Mouse (Mus musculus): Measurements from ENCODE around the gene Angptl3. TPM values are rescaled to one million over a fixed set of nuclear protein-coding genes. Genes with fewer than 3 reads are reported as not detected.

The Angptl3 gene
- polyA plus RNA-seq, 2 experiments: 42.7 to 84.9 TPM

DNA sequence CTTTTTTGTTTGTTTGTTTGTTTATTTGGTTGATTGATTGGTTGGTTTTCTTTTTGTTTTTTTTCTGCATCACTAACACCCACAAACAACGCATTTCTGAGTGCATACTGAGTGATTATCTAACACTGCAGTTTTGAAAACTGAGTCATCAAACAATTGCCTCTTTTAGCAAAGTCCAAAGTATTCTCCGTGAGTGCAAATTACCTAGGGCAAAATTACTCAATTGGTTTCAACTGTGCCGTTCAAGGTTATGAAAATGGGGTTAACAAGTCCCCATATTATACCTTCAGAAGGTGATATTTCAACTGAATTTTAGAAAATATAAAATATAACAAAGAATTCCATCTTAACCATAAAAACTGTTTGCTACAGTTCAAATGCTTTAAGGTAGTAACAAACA, 15.7 kb downstream of the Angptl3 start:
- Histone ChIP-seq H3K9me3 (ENCODE audit: control insufficient read depth, low read length) (no peaks in the 10 kb centered on the region), H3K4me1 (replicated peaks; ENCODE audit: control insufficient read depth in 2 of 2, insufficient read depth in 2 of 2, low read length in 1 of 2) (peaks cover 0 to 12% of the 10 kb centered on the region in 2 experiments; a peak in 2 of 4 replicates), H3K4me3 (ENCODE audit: insufficient read depth in 1 of 2, low read depth in 2 of 2, low read length in 2 of 2) (no peak overlapping the region), H3K36me3 (replicated peaks; ENCODE audit: control insufficient read depth, insufficient read depth, low read depth) (peaks cover 5% of the 10 kb centered on the region), H3K27me3 (ENCODE audit: control insufficient read depth, insufficient read depth, low read length) (no peaks in the 10 kb centered on the region), H3K4me2 (ENCODE audit: low read depth) (no peak overlapping the region), H3K27ac (no peak overlapping the region), H3K9ac (replicated peaks) (no peak overlapping the region)
- 68% methylated on average over 3 of the region's 3 CpGs for WGBS (ENCODE audit: insufficient replicate concordance)
- DNase-seq (ENCODE audit: low read depth in 3 of 3, low spot score in 3 of 3) (no peak), ATAC-seq (ENCODE audit: insufficient read depth) (no peak)
- TF ChIP-seq CTCF (IDR thresholded peaks at IDR 0.05; ENCODE audit: low read depth): no peak
- no peak for TF ChIP-seq EP300 (IDR thresholded peaks at IDR 0.05; ENCODE audit: low read depth)

DNA sequence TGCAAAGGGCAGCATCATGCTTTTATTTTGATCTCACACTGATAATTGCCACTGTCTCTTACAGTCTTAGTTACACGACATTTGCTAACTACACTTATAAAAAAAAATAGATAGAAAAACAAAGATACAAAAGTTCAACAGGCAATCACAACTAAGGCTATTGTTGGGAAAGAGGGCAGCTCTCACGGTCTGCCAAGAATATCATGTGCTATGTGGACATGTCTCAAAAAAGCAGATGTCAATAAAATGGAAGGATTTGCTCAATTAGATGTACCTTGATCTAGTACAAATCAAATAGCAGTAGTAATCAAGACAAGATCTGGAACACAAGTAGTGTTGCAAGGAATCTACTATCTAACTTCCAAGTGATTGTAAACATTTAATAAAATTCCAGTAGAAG, 17.8 kb downstream of the Angptl3 start:
- no peak overlapping the region for H3K27ac ChIP-seq
- TF ChIP-seq CTCF (IDR thresholded peaks at IDR 0.05; ENCODE audit: low read depth) (no peak), EP300 (IDR thresholded peaks at IDR 0.05; ENCODE audit: low read depth) (no peak)
- no peak overlapping the region for H3K4me2 ChIP-seq (ENCODE audit: low read depth)
- 70% methylated on average over 2 of the region's 2 CpGs for WGBS (ENCODE audit: insufficient replicate concordance)
- H3K9ac ChIP-seq (replicated peaks): no peak overlapping the region
- H3K4me1 ChIP-seq (replicated peaks; ENCODE audit: control insufficient read depth in 2 of 2, insufficient read depth in 2 of 2, low read length in 1 of 2): peaks cover 0 to 12% of the 10 kb centered on the region in 2 experiments; a peak in 2 of 4 replicates
- no peaks in the 10 kb centered on the region for H3K36me3 ChIP-seq (replicated peaks; ENCODE audit: control insufficient read depth, insufficient read depth, low read depth)
- no peak for ATAC-seq (ENCODE audit: insufficient read depth)
- no peaks in the 10 kb centered on the region for H3K9me3 ChIP-seq (ENCODE audit: control insufficient read depth, low read length)
- no peak for DNase-seq (ENCODE audit: low read depth in 3 of 3, low spot score in 3 of 3)
- no peak overlapping the region for H3K4me3 ChIP-seq (ENCODE audit: insufficient read depth in 1 of 2, low read depth in 2 of 2, low read length in 2 of 2)
- H3K27me3 ChIP-seq (ENCODE audit: control insufficient read depth, insufficient read depth, low read length): no peaks in the 10 kb centered on the region

DNA sequence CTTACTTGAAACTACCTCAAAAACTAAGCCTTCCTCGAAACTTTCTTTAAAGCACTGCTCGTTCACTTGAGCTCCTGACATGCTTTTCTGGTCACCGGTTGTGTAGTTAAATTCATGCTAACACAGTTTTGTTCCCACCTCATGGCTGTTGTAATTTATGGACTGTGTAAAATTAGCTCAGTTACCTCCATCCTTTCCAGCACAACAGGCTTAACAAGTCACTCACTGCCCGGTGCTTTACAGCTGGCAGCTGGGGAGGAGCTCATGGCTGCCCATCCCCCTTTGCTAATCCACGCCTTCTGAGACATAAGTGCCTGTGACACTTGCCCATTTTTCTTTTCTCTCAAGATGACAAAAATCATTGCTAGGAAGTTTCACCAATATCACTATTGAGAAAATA, 33.8 kb downstream of the Angptl3 start:
- no peaks in the 10 kb centered on the region; the same call in 1 of the 2 replicates for H3K36me3 ChIP-seq (replicated peaks; ENCODE audit: control insufficient read depth, insufficient read depth, low read depth)
- no peaks in the 10 kb centered on the region for H3K4me1 ChIP-seq (replicated peaks; ENCODE audit: control insufficient read depth in 2 of 2, insufficient read depth in 2 of 2, low read length in 1 of 2)
- DNase-seq (ENCODE audit: low read depth in 3 of 3, low spot score in 3 of 3) (no peak), ATAC-seq (ENCODE audit: insufficient read depth) (no peak)
- H3K4me2 ChIP-seq (ENCODE audit: low read depth): no peak overlapping the region
- no peaks in the 10 kb centered on the region for H3K27me3 ChIP-seq (ENCODE audit: control insufficient read depth, insufficient read depth, low read length)
- no peak overlapping the region for H3K9ac ChIP-seq (replicated peaks)
- 77% methylated on average over 5 of the region's 5 CpGs for WGBS (ENCODE audit: insufficient replicate concordance)
- no peak for TF ChIP-seq CTCF (IDR thresholded peaks at IDR 0.05; ENCODE audit: low read depth)
- no peak for TF ChIP-seq EP300 (IDR thresholded peaks at IDR 0.05; ENCODE audit: low read depth)
- H3K9me3 ChIP-seq (ENCODE audit: control insufficient read depth, low read length): no peaks in the 10 kb centered on the region
- H3K27ac ChIP-seq: no peak overlapping the region
- H3K4me3 ChIP-seq (ENCODE audit: insufficient read depth in 1 of 2, low read depth in 2 of 2, low read length in 2 of 2): no peak overlapping the region

DNA sequence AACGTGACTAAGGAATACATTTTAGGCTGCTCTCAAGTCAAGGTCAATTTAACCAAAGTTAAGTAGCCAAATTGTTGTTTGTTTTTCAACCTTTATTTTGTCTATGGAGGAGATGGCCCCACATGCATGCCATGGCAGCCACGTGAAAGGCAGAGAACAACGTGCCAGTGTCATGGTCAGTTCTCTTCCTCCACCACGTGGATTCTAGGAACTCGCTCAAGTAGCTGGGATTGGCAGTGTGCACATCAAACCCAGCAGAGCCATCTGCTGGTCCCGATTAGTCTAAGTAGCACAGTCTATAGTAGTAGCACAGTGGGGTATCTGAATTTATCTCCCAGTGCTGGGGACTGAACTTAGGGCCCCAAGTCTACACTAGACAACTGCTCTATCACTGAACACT, 38.1 kb downstream of the Angptl3 start:
- Histone ChIP-seq H3K27ac (no peak overlapping the region), H3K9ac (replicated peaks) (no peak overlapping the region), H3K27me3 (ENCODE audit: control insufficient read depth, insufficient read depth, low read length) (no peaks in the 10 kb centered on the region), H3K4me2 (ENCODE audit: low read depth) (no peak overlapping the region), H3K36me3 (replicated peaks; ENCODE audit: control insufficient read depth, insufficient read depth, low read depth) (no peaks in the 10 kb centered on the region; the same call in none of the 2 replicates), H3K4me1 (replicated peaks; ENCODE audit: control insufficient read depth in 2 of 2, insufficient read depth in 2 of 2, low read length in 1 of 2) (no peaks in the 10 kb centered on the region), H3K9me3 (ENCODE audit: control insufficient read depth, low read length) (no peaks in the 10 kb centered on the region), H3K4me3 (ENCODE audit: insufficient read depth in 1 of 2, low read depth in 2 of 2, low read length in 2 of 2) (no peak overlapping the region)
- 60% methylated on average over 6 of the region's 6 CpGs for WGBS (ENCODE audit: insufficient replicate concordance)
- TF ChIP-seq EP300 (IDR thresholded peaks at IDR 0.05; ENCODE audit: low read depth) (no peak), CTCF (IDR thresholded peaks at IDR 0.05; ENCODE audit: low read depth) (no peak)
- DNase-seq (ENCODE audit: low read depth in 3 of 3, low spot score in 3 of 3): no peak
- ATAC-seq (ENCODE audit: insufficient read depth): no peak

DNA sequence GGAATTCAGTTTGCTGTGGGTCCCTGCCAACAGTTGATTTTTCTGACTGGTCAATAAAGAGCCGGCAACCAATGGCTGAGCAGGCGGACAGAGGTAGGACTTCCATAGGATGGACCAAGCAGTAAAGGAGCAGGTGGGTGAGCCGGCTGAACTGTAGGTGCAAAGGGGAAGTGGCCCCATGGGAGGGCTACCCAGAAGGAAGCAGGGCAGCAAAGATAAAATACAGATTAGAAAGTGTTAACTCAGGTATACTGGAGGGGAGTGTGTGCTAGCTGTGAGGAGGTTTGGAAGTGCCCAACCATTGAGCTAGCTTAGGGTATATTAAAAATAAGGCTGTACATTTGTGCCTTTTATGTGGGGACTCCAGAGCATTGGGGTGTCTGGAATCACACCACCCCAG, 47.3 kb downstream of the Angptl3 start:
- Histone ChIP-seq H3K4me3 (ENCODE audit: insufficient read depth in 1 of 2, low read depth in 2 of 2, low read length in 2 of 2) (no peak overlapping the region), H3K36me3 (replicated peaks; ENCODE audit: control insufficient read depth, insufficient read depth, low read depth) (no peaks in the 10 kb centered on the region), H3K4me1 (replicated peaks; ENCODE audit: control insufficient read depth in 2 of 2, insufficient read depth in 2 of 2, low read length in 1 of 2) (no peaks in the 10 kb centered on the region), H3K4me2 (ENCODE audit: low read depth) (no peak overlapping the region), H3K9me3 (ENCODE audit: control insufficient read depth, low read length) (no peaks in the 10 kb centered on the region), H3K9ac (replicated peaks) (no peak overlapping the region), H3K27me3 (ENCODE audit: control insufficient read depth, insufficient read depth, low read length) (no peaks in the 10 kb centered on the region), H3K27ac (no peak overlapping the region)
- ATAC-seq (ENCODE audit: insufficient read depth) (no peak), DNase-seq (ENCODE audit: low read depth in 3 of 3, low spot score in 3 of 3) (no peak)
- WGBS (ENCODE audit: insufficient replicate concordance): 54% methylated on average over 3 of the region's 3 CpGs
- TF ChIP-seq EP300 (IDR thresholded peaks at IDR 0.05; ENCODE audit: low read depth): no peak
- no peak for TF ChIP-seq CTCF (IDR thresholded peaks at IDR 0.05; ENCODE audit: low read depth)
